Mouse (Mus musculus) cortical plate, adult 2 months (tissue): ENCODE measurements around the gene Pcmt1.

Experiments
- CTCF ChIP-seq: fragments of 200-500 bp; IDR thresholded peaks from 2 replicates; pipeline ENCODE4 v1.5.1; 2011; ENCODE audit warnings: mild to moderate bottlenecking, control low read depth, low read length; ENCODE audit not compliant: insufficient read depth; ENCODE audit errors: extremely low read depth
- POLR2A ChIP-seq: fragments of 200-500 bp; IDR thresholded peaks from 2 replicates; pipeline ENCODE4 v1.6.1; 2011; ENCODE audit warnings: mild to moderate bottlenecking, low read length, control low read depth; ENCODE audit not compliant: insufficient read depth; ENCODE audit errors: extremely low read depth

DNA sequence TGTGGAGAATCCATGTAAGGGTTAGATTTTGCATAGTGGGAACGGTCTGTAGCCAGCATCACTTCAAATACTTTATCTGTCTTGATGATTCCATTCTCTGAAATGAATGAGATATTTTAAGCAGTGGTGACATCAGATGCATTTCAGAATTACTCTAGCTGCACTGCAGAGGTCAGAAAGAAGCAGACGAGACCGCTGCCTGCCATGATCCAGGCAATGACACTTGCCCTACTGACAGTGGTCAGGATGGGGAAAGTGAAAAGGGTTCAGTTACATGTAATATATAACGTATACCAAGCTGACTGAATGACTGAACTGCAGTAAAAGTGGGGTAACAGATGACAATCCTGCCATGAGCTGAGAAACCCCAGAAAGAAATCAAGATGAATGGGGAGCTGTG is 31.9 kb downstream of the Pcmt1 start:
- TF ChIP-seq POLR2A (no peak), CTCF (no peak)
